Mouse (Mus musculus) stomach, embryonic 14.5 days (tissue): ENCODE measurements at regions not wholly inside any gene's neighbourhood (a gene's known extent, or its start where the extent isn't known, plus 50 kb on each side); places are given as distances from the start of the nearest gene placed in this dataset.

Experiments used
- ATAC-seq: fragments of 200-750 bp; cut with Nextera tagmentation; 2 replicates; pipeline ENCODE4 v1.8.0; 2017; ENCODE audit warnings: low read depth, moderate TSS enrichment; ENCODE audit not compliant: insufficient number of reproducible peaks, insufficient read depth, low FRiP score
- H3K27ac ChIP-seq: fragments of 300-500 bp; sonication (generic); 2 replicates; pipeline ENCODE4 v1.5.1; 2014; ENCODE audit warnings: mild to moderate bottlenecking, low read length, moderate library complexity, mixed read lengths
- H3K27me3 ChIP-seq: fragments of 300-500 bp; sonication (generic); 2 replicates; pipeline ENCODE4 v1.6.1; 2014; ENCODE audit warnings: low read length, control low read depth, mixed read lengths; ENCODE audit not compliant: control insufficient read depth, insufficient read depth
- H3K36me3 ChIP-seq: fragments of 300-500 bp; sonication (generic); 2 replicates; pipeline ENCODE4 v1.6.1; 2014; ENCODE audit warnings: mild to moderate bottlenecking, control low read depth, low read length, moderate library complexity, mixed read lengths; ENCODE audit not compliant: control insufficient read depth, insufficient read depth
- H3K4me1 ChIP-seq: fragments of 300-500 bp; sonication (generic); 2 replicates; pipeline ENCODE4 v1.6.1; 2014; ENCODE audit warnings: low read length, control low read depth, mixed read lengths; ENCODE audit not compliant: control insufficient read depth, insufficient read depth
- H3K4me2 ChIP-seq: fragments of 300-500 bp; sonication (generic); replicated peaks from 2 replicates; pipeline ENCODE4 v1.6.1; 2014; ENCODE audit warnings: low read depth, low read length, control low read depth
- H3K4me3 ChIP-seq: fragments of 300-500 bp; sonication (generic); 2 replicates; pipeline ENCODE4 v1.5.1; 2014; ENCODE audit warnings: low read depth, low read length, control low read depth
- H3K9ac ChIP-seq: fragments of 300-500 bp; sonication (generic); replicated peaks from 2 replicates; pipeline ENCODE4 v1.6.1; 2014; ENCODE audit warnings: low read depth, mild to moderate bottlenecking, control low read depth, low read length, moderate library complexity, mixed read lengths
- H3K9me3 ChIP-seq: fragments of 300-500 bp; sonication (generic); 2 replicates; pipeline ENCODE4 v1.6.1; 2016; ENCODE audit warnings: low read depth, low read length, control low read depth; ENCODE audit not compliant: control insufficient read depth
- WGBS: fragments of 180-500 bp; shearing (Covaris S2); extraction: QIAGEN DNeasy Blood & Tissue Kit; methylation state at CpG from one replicate; pipeline ENCODE4 v1.1.7; 2014; 5-methylcytosine and 5-hydroxymethylcytosine counted together

GRCm38 (mm10) chr19:26938911-26939310, 53.2 kb downstream of the Gm815 start:
- no peak overlapping the region for H3K27ac ChIP-seq
- ATAC-seq = no peak
- H3K9me3 ChIP-seq = no peaks in the 10 kb centered on the region
- no peaks in the 10 kb centered on the region for H3K36me3 ChIP-seq
- 71% methylated on average over 8 of the region's 8 CpGs for WGBS
- no peaks in the 10 kb centered on the region for H3K4me1 ChIP-seq
- no peak overlapping the region for H3K4me3 ChIP-seq
- H3K27me3 ChIP-seq = no peaks in the 10 kb centered on the region
- no peak overlapping the region for H3K4me2 ChIP-seq
- no peak overlapping the region for H3K9ac ChIP-seq

DNA sequence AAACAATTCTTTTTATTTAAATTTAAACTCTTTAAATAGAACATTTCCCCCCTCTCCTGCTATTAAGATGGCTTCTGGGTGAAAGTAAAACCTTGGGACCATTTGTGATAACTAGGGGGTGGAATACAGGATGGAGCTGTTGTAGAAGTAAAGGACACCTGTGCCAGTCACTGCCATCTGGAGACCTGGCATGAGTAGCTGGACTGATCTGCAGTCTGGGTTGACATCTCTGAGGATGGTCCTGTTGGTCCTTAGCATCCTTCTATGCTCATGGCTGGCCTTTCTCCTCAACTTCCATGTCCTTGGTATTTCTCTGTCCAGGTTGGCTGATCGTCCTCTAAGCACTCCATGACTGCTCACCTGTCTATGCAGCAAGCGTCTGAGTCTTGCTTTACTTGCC, 58.3 kb downstream of the Gm815 start:
- WGBS = 95% methylated on average over 2 of the region's 2 CpGs
- H3K9ac ChIP-seq = no peak overlapping the region

GRCm38 (mm10) chr19:26946562-26946961, 60.9 kb downstream of the Gm815 start:
- ATAC-seq = no peak
- H3K4me1 ChIP-seq = no peaks in the 10 kb centered on the region
- WGBS = 36% methylated on average over 3 of the region's 3 CpGs
- no peak overlapping the region for H3K9ac ChIP-seq
- H3K4me3 ChIP-seq = no peak overlapping the region
- H3K9me3 ChIP-seq = no peaks in the 10 kb centered on the region
- no peaks in the 10 kb centered on the region for H3K36me3 ChIP-seq
- no peaks in the 10 kb centered on the region for H3K27me3 ChIP-seq
- H3K4me2 ChIP-seq = no peak overlapping the region
- no peak overlapping the region for H3K27ac ChIP-seq

More for the DNA sequence above, 58.3 kb downstream of the Gm815 start:
- Histone ChIP-seq H3K36me3 (no peaks in the 10 kb centered on the region), H3K4me2 (no peak overlapping the region), H3K4me3 (no peak overlapping the region), H3K27me3 (no peaks in the 10 kb centered on the region), H3K9me3 (no peaks in the 10 kb centered on the region), H3K4me1 (no peaks in the 10 kb centered on the region), H3K27ac (no peak overlapping the region)
- no peak for ATAC-seq

DNA sequence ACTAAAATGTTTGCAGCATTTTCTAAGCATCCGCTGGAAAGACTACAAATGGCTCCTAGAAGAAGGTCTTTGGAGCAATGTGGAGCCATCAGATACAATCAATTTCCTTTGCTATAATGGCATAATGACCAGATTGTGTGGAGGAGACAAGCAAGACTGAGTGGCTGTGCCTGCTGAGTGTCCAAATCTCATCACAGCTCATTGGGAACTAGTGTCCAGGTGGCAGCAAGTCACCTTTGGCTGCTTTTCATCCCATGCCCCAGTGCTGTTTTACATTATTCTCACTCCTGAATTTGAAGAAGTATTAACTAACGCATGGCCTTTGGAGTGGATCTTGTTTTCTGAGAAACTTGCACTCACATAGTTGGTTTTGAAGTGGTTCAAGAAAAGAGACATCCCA, 62.8 kb downstream of the Gm815 start:
- no peak for ATAC-seq
- Histone ChIP-seq H3K27me3 (no peaks in the 10 kb centered on the region), H3K4me2 (no peak overlapping the region), H3K9me3 (no peaks in the 10 kb centered on the region), H3K4me1 (no peaks in the 10 kb centered on the region), H3K4me3 (no peak overlapping the region), H3K27ac (no peak overlapping the region), H3K9ac (no peak overlapping the region), H3K36me3 (no peaks in the 10 kb centered on the region)
- 94% methylated on average over 2 of the region's 2 CpGs for WGBS

DNA sequence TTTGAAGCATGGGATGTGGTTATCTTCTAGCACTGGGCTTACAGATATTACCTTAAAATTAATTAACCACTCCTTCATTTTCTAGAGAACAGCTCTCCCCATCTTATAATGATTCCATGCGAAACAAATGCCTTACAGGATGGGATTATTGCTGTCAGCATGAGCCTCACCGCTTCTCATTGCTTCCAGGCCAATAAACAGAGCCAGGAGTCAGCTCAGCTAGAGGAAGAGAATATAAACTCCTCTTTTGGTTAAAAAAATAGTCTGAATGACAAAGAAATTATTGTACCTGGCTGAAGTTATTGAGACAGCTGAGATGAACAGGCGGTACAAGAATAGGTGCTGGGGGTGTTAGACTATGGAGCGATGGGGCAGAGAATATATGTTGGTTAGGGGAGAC, 63.5 kb downstream of the Gm815 start:
- Histone ChIP-seq H3K36me3 (no peaks in the 10 kb centered on the region), H3K27ac (no peak overlapping the region), H3K9ac (no peak overlapping the region), H3K9me3 (no peaks in the 10 kb centered on the region), H3K4me3 (no peak overlapping the region), H3K27me3 (no peaks in the 10 kb centered on the region), H3K4me2 (no peak overlapping the region), H3K4me1 (no peaks in the 10 kb centered on the region)
- ATAC-seq = no peak
- WGBS = 89% methylated on average over 4 of the region's 4 CpGs

GRCm38 (mm10) chr19:26953348-26953747, 67.7 kb downstream of the Gm815 start:
- Histone ChIP-seq H3K27me3 (no peaks in the 10 kb centered on the region), H3K4me1 (no peaks in the 10 kb centered on the region), H3K9me3 (no peaks in the 10 kb centered on the region), H3K4me2 (no peak overlapping the region), H3K9ac (no peak overlapping the region), H3K4me3 (no peak overlapping the region), H3K27ac (no peak overlapping the region), H3K36me3 (no peaks in the 10 kb centered on the region)
- WGBS = 82% methylated on average over 8 of the region's 8 CpGs
- ATAC-seq = no peak

- Histone ChIP-seq H3K27me3 (no peaks in the 10 kb centered on the region), H3K4me3 (no peak overlapping the region), H3K27ac (no peak overlapping the region), H3K9me3 (no peaks in the 10 kb centered on the region), H3K4me1 (no peaks in the 10 kb centered on the region), H3K4me2 (no peak overlapping the region), H3K9ac (no peak overlapping the region), H3K36me3 (no peaks in the 10 kb centered on the region)
- no peak for ATAC-seq
- WGBS = 87% methylated on average over 6 of the region's 6 CpGs
Observed at GRCm38 (mm10) chr19:26966055-26966760, 80.5 kb downstream of the Gm815 start.

GRCm38 (mm10) chr19:26973058-26973457, 87.4 kb downstream of the Gm815 start:
- H3K27me3 ChIP-seq = no peaks in the 10 kb centered on the region
- H3K4me3 ChIP-seq = no peak overlapping the region
- WGBS = 73% methylated on average over 1 of the region's 1 CpGs
- no peak overlapping the region for H3K4me2 ChIP-seq
- H3K36me3 ChIP-seq = no peaks in the 10 kb centered on the region
- H3K4me1 ChIP-seq = no peaks in the 10 kb centered on the region
- H3K9me3 ChIP-seq = no peaks in the 10 kb centered on the region
- ATAC-seq = no peak
- H3K9ac ChIP-seq = no peak overlapping the region
- H3K27ac ChIP-seq = no peak overlapping the region
